Mouse (Mus musculus) lung, postnatal 36 days (tissue): Measurements from ENCODE around the gene Pik3cb.
A peak's percentile ranks its signal among the peaks of the same experiment; 100 is the strongest.

ENCODE experiments used
- DNase-seq: peaks from one replicate; pipeline ENCODE4 v3.0.0; 2022; ENCODE audit warnings: mixed read lengths

The Pik3cb gene

DNA sequence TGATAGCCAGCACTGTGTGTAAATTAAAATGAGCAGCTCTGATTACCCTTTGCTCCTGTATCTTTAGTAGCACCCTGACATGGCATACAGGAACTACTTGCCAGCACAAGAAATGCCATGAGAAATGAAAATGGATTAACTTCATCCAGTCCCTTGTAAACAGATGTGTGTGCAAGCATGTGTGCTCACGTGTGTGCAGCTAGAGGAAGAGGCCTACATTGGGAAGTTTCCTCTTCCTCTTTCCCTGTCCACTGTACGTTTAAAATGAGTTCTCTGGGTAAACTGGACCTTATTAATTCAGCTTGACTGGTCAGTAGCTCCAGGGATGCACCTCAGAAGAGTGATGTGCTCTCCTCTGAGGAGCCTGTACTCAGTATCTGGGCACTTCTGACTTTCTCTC, 66.0 kb downstream of the Pik3cb start:
- DNase-seq = no peak

- DNase-seq = peak; percentile 30
Observed at GRCm38 (mm10) chr9:99072538-99072937, 67.9 kb downstream of the Pik3cb start.

- no peak for DNase-seq
Observed at GRCm38 (mm10) chr9:99065311-99065710, 75.1 kb downstream of the Pik3cb start.

GRCm38 (mm10) chr9:99064216-99064615, 76.2 kb downstream of the Pik3cb start:
- DNase-seq = peak; percentile 49

GRCm38 (mm10) chr9:99062544-99062943, 77.9 kb downstream of the Pik3cb start:
- peak; percentile 85 for DNase-seq

- DNase-seq = no peak
Observed at GRCm38 (mm10) chr9:99057751-99058150, 82.7 kb downstream of the Pik3cb start.

GRCm38 (mm10) chr9:99049760-99050159, 90.7 kb downstream of the Pik3cb start:
- peak; percentile 14 for DNase-seq

- DNase-seq = peak; percentile 81
Observed at GRCm38 (mm10) chr9:99048724-99049250, 91.6 kb downstream of the Pik3cb start.

DNA sequence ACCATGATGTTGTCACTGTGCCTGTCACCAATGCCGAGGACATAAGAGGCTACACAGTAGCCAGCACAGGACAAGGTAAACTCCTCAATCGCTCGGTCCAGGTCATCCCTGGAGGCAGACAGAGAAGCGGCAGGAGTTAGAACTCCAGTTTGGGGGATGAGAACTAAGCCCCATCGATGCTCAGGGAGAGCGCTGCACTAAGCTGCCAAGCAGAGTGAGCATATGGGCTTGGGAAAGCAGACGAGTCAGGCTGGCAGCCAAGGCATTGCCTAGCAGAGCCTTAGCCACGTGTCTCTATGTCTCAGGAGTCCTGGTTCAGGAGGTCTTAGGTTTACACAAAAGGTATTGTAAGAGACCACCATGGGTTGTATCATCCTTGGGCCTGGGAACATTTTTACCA, 95.7 kb downstream of the Pik3cb start:
- no peak for DNase-seq

DNA sequence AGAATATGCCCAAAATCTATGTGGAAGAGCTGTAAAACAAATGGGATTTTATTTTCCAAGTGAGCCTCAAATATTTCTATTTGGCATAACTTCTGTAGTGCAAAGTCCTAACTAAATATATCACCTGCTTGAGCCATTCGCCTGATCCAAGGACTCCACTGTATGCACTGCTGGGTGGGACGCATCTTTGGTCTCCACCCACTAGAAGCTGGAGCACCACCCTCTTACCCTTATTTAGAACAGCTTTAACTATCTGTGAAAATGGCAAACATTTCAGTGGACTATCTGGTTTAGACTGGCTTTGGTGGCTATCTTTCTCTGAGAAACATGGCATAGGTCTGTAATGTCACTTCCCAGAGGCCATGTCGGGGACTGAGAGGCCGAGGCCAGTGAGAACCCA, 97.8 kb downstream of the Pik3cb start:
- no peak for DNase-seq

- no peak for DNase-seq
Observed at GRCm38 (mm10) chr9:99041994-99042393, 98.4 kb downstream of the Pik3cb start.

- no peak for DNase-seq
Observed at GRCm38 (mm10) chr9:99035575-99035974, 104.8 kb downstream of the Pik3cb start, which contains the start of gene Gm1123. Gm1123 (minus strand) TSS chr9:99035715.

- no peak for DNase-seq
Observed at GRCm38 (mm10) chr9:99034111-99034510, 106.3 kb downstream of the Pik3cb start.

DNA sequence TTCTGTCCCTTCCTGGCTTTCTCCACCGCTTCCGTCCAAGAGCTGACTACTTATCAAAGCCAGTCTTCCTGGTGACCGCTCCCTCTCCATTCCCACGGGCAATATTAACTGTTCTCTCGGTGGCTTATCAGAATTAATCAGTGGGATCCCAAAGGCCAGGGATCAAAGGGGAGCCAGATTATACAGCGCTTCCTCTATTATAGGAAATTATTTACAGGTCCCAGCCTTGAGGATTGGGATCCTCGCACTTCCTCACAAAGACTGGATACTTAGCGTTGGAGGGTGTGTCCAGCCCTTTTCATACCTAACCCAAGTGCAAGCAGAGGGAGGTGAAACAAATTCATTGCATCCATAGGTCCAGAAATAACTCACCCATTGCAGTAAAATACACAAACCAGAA, 108.4 kb downstream of the Pik3cb start:
- DNase-seq = no peak

- DNase-seq = no peak
Observed at GRCm38 (mm10) chr9:99021751-99022150, 118.7 kb downstream of the Pik3cb start.

- DNase-seq = no peak
Observed at GRCm38 (mm10) chr9:99021166-99021565, 119.3 kb downstream of the Pik3cb start.

DNA sequence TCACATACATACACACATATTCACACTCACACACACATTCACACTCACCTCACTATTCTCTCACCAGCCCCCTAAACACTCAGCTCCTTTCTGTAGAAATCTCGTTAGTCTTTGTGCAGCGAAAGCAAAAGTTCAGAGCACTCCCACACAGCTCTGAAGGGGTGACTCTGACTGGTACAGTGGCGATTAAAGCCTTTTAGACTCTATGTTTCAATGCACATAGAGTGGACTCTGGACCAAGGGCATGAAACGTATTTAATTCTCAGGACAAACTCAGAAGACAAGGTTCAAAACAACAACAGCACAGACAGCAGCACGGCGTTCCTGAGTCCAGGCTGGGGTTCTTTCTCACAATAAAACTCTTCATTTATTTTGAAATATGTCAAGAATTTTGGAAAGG, 122.7 kb downstream of the Pik3cb start:
- DNase-seq = no peak

- DNase-seq = no peak
Observed at GRCm38 (mm10) chr9:99016759-99017158, 123.7 kb downstream of the Pik3cb start.

DNA sequence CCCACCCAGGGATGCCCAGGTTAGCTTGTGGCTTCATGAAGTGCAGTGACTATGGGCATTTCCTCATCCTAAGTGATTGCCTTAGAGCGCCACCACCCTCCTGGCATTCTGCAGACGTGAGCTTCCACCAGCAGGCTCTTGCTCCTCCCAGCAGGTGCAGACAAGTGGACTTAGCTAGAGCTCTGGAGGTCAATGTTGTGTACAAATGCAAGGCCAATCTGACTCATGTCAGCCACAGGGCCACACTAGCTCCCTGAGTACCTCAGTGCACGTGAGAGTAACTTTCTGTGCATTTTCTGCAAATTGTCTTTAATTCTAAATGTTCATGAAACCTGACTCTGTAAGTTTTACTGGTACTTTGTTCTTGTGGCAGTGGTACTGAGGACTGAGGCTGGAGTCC, 124.1 kb downstream of the Pik3cb start:
- no peak for DNase-seq

DNA sequence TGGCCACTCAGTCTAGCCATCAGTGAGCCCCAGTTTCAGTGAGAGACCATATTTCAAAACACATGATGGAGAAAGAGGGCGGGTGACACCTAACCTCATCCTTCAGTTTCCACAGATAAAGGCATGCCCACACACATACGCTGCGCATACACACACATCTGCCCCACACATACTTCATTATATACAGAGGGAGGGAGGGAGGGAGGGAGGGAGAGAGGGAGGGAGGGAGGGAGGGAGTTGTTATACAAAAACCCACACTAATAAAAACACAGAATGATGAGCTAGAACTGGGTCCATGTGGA, 130.6 kb downstream of the Pik3cb start:
- no peak for DNase-seq

DNA sequence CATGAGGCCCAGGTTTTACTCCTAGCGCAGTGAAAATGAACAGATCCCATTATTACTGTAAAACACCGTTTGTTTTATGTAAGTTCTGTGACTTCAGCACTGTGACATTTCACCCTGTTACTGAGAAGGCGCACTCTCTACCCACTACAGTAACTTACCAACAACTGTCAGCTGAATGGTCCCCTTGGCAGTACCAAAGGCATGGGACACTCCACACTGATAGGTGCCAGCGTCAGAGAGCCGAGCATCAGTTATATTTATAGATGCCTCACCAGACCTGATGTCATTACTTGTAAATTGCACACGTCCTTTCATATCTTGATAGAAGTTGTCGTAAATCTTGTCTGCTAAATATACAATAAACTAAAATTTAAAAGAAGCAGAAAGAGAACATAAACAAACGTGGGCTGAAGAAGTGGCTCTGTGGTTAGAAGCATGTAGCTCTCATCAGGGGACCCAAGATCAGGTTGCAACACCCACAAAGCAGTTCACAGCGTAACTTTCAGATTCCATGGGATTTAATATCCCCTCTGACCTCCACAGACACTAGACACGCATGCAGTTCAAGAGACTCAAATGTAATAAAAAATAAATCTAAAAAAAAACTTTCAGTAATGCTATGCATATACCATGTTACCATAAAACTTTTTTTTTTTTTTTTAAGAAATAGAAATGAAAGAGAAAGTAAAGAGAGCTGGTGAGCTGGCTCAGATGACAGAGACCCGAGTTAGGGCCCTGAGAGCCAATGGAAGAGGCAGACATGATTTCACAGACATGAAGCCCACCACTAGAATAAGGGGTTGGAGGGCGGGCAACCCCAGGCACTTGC, 131.1 kb downstream of the Pik3cb start:
- DNase-seq = no peak

DNA sequence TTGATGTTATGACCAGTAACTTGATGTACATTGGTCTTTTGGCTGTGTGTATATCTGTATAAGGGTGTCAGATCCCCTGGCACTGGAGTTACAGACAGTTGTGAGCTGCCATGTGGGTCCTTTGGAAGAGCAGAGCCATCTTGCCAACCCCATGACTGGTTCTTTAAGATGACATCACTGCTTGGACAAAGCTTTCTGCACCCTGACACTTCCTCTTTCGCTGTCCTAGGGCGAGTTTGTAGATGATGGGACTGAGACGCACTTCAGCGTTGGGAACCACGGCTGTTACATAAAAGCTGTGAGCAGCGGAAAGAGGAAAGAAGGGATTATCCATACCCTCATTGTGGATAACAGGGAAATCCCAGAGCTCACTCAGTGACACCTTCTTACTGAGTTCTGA, 139.1 kb downstream of the Pik3cb start:
- no peak for DNase-seq

- DNase-seq = no peak
Observed at GRCm38 (mm10) chr9:98999881-99000339, 140.5 kb downstream of the Pik3cb start.

DNA sequence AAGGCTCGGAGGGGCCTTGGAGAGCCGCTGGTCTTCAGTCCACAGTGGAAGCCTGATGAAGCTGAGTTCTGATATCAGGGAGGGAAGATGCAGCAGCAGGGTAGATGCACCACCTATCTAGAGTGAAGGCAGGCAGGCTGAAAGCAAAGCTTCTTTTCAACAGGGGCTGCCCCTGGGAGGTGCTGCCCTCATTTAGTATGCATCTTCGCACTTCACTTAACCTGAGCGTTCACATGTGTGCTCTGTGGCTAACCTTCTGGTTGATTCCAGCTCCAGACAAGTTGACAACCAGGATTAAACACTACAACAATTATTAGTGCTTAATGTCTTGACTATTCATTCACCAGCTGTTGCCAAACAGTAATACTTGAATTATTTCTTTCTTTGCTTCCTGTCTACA, 146.3 kb downstream of the Pik3cb start:
- no peak for DNase-seq

DNA sequence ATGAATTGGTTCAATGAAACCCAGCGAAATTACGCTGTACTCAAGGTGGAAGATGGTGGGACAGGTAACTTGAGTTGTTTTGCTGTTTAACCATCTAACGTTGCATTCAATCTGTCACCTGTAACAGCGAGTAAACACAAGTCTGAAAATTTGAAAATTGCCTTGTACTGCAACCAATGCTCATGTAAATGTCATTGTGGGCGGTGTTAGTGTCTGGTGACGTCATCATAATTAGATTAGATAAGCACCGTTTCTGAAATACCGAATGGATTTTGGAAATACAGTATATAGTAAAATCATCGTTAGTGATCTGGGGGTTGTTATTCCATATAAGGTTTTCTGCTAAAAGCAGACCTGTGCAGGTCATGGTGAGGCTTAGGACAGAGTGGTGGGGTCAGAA, 153.3 kb downstream of the Pik3cb start:
- peak; percentile 11 for DNase-seq
